Mouse (Mus musculus): Measurements from ENCODE around the gene Dcaf10. TPM values are rescaled to one million over a fixed set of nuclear protein-coding genes. Genes with fewer than 3 reads are reported as not detected.

Gene Dcaf10
- polyA plus RNA-seq (2017; shearing (Covaris generic)) = 10 to 100 TPM; 18.1 to 23.9 TPM

GRCm38 (mm10) chr4:45341669-45342249 lies at the start of gene Dcaf10:
Gene Dcaf10, plus strand, starts transcription at chr4:45342101.

GRCm38 (mm10) chr4:45296662-45297564 lies 45.0 kb upstream of the Dcaf10 start, which contains the start of gene Trmt10b:
Gene Trmt10b, plus strand, starts transcription at chr4:45297127.

GRCm38 (mm10) chr4:45342286-45343155 lies 620 bp downstream of the Dcaf10 start, which contains the start of gene Exosc3:
Gene Exosc3, minus strand, starts transcription at chr4:45342732.

GRCm38 (mm10) chr4:45408427-45409132 lies 66.7 kb downstream of the Dcaf10 start, which contains the start of gene Slc25a51:
Gene Slc25a51, minus strand, starts transcription at chr4:45408766.

Other genes starting within 250 kb of the Dcaf10 start
- 100 to 1,000 TPM; 168 to 174 TPM for gene Tomm5, start 234.0 kb upstream of the Dcaf10 start, polyA plus RNA-seq (2017; shearing (Covaris generic))
- gene Frmpd1, start 157.2 kb upstream of the Dcaf10 start, polyA plus RNA-seq (2017; shearing (Covaris generic)) = not detected
- 10 to 100 TPM; 11.3 to 15.6 TPM for gene Trmt10b, start 45.0 kb upstream of the Dcaf10 start, polyA plus RNA-seq (2017; shearing (Covaris generic))
- gene Exosc3, start 631 bp downstream of the Dcaf10 start, polyA plus RNA-seq (2017; shearing (Covaris generic)) = 100 to 1,000 TPM; 141 to 144 TPM
- 10 to 100 TPM; 25.8 to 28.0 TPM for gene Slc25a51, start 66.7 kb downstream of the Dcaf10 start, polyA plus RNA-seq (2017; shearing (Covaris generic))
- gene Shb, start 190.4 kb downstream of the Dcaf10 start, polyA plus RNA-seq (2017; shearing (Covaris generic)) = 1 to 10 TPM in 1 of 2 experiments, under 1 TPM in 1; 0.20 to 1.3 TPM

All from activated CD4-positive, CD25-positive, alpha-beta regulatory T cell (primary cell).